Mouse (Mus musculus): ENCODE results near the gene Astn1.

DNA sequence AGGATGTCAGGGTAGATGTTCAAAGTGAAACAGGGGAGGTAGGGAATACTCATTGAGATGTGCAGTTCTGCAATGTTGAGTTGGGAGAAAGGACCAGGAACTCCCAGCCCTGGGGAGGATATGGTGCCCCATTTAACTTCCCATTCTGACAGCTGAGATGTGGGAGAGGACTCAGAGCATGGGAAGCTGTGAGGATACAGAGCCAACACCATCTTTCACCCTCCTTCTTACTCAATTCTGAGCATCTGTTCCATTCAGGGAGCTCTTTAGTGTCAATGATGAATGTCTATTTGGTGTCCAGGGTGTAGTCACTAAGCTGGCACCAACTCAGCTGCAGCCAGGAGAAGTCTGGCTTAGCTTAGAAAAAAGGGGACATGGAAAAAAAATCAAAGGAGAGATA, 219.7 kb downstream of the Astn1 start:
- TF ChIP-seq POLR2AphosphoS2 (IDR thresholded peaks at IDR 0.05; ENCODE audit: low read depth, low read length), result no peak
- TF ChIP-seq CTCF (conservative IDR thresholded peaks at IDR 0.05 in 1 of 2, IDR thresholded peaks at IDR 0.05 in 1 of 2; ENCODE audit: low read depth in 2 of 2, low read length in 2 of 2), result no peak
- TF ChIP-seq EP300 (IDR thresholded peaks at IDR 0.05; ENCODE audit: low read length), result no peak
- TF ChIP-seq TCF12 (IDR thresholded peaks at IDR 0.05; ENCODE audit: low read depth, low read length), result no peak
- no peak for TF ChIP-seq POLR2A (IDR thresholded peaks at IDR 0.05; ENCODE audit: low read depth, low read length)
- TF ChIP-seq USF1 (IDR thresholded peaks at IDR 0.05; ENCODE audit: low read depth, low read length), result no peak

All from CH12.LX (cell line).